Mouse (Mus musculus) liver, embryonic 11.5 days (tissue): Measurements from ENCODE around the gene Cfap74. TPM values are rescaled to one million over a fixed set of nuclear protein-coding genes. Genes with fewer than 3 reads are reported as not detected.

Experiments
- ATAC-seq: fragments of 200-750 bp; cut with Nextera tagmentation; replicated peaks from 2 replicates; pipeline ENCODE4 v1.8.0; 2017; ENCODE audit warnings: moderate number of reproducible peaks, mild to moderate bottlenecking, moderate TSS enrichment, moderate library complexity; ENCODE audit not compliant: low FRiP score
- DNase-seq: peaks from one replicate; pipeline ENCODE4 v3.0.0-alpha.2; 2017; ENCODE audit warnings: low spot score
- H3K27ac ChIP-seq: fragments of 300-500 bp; sonication (generic); 2 replicates; pipeline ENCODE4 v1.5.1; 2014; ENCODE audit warnings: mild to moderate bottlenecking, low read depth, low read length, control low read depth
- H3K27me3 ChIP-seq: fragments of 300-500 bp; sonication (generic); replicated peaks from 2 replicates; pipeline ENCODE4 v1.6.1; 2014; ENCODE audit warnings: low read length, mixed read lengths; ENCODE audit not compliant: control insufficient read depth, insufficient read depth
- H3K36me3 ChIP-seq: fragments of 300-500 bp; sonication (generic); 2 replicates; pipeline ENCODE4 v1.6.1; 2014; ENCODE audit warnings: mild to moderate bottlenecking, low read length, moderate library complexity, mixed read lengths; ENCODE audit not compliant: control insufficient read depth, insufficient read depth
- H3K4me1 ChIP-seq: fragments of 300-500 bp; sonication (generic); replicated peaks from 2 replicates; pipeline ENCODE4 v1.6.1; 2014; ENCODE audit warnings: low read length, mixed read lengths; ENCODE audit not compliant: control insufficient read depth, insufficient read depth
- H3K4me2 ChIP-seq: fragments of 300-500 bp; sonication (generic); 2 replicates; pipeline ENCODE4 v1.6.1; 2014; ENCODE audit warnings: mild to moderate bottlenecking, control low read depth, moderate library complexity
- H3K4me3 ChIP-seq: fragments of 300-500 bp; sonication (generic); 2 replicates; pipeline ENCODE4 v1.5.1; 2014; ENCODE audit warnings: low read depth, low read length, control low read depth
- H3K9ac ChIP-seq: fragments of 300-500 bp; sonication (generic); 2 replicates; pipeline ENCODE4 v1.6.1; 2014; ENCODE audit warnings: low read depth, low read length, control low read depth
- H3K9me3 ChIP-seq: fragments of 300-500 bp; sonication (generic); 2 replicates; pipeline ENCODE4 v1.6.1; 2016; ENCODE audit warnings: low read length, inconsistent platforms, mixed read lengths; ENCODE audit not compliant: control insufficient read depth
- WGBS: fragments of 180-500 bp; shearing (Covaris S2); extraction: QIAGEN DNeasy Blood & Tissue Kit; methylation state at CpG from one replicate; pipeline ENCODE4 v1.1.7; 2014; 5-methylcytosine and 5-hydroxymethylcytosine counted together
- polyA plus RNA-seq: library from polyadenylated mRNA; unstranded; fragments of >200 nt; fragmentation: Nextera tagmentation; extraction: Ambion mirVana; gene quantifications from 2 replicates; pipeline ENCODE4 v1.2.1, GENCODE M21; 2014

Gene Cfap74
- polyA plus RNA-seq, 1 experiment from 2014 or later, result 1.1 TPM

- peak overlapping the region; percentile 93 for H3K4me3 ChIP-seq
- peak overlapping the region; percentile 78 for H3K4me2 ChIP-seq
- DNase-seq, result peak; percentile 75
- H3K27me3 ChIP-seq, result no peaks in the 10 kb centered on the region
- peaks cover 59% of the 10 kb centered on the region for H3K4me1 ChIP-seq
- no peaks in the 10 kb centered on the region for H3K36me3 ChIP-seq
- H3K9ac ChIP-seq, result peak overlapping the region; percentile 95
- H3K27ac ChIP-seq, result peak overlapping the region; percentile 85
- no peaks in the 10 kb centered on the region for H3K9me3 ChIP-seq
- peak; percentile 36; the same call in 1 of the 2 replicates for ATAC-seq
- WGBS, result under 1% methylated on average over 53 of the region's 54 CpGs
These were observed 82.6 kb downstream of the Cfap74 start for GRCm38 (mm10) chr4:155491529-155492130.

GRCm38 (mm10) chr4:155492131-155492633 is 83.2 kb downstream of the Cfap74 start:
- no peaks in the 10 kb centered on the region for H3K27me3 ChIP-seq
- peak overlapping the region; percentile 85 for H3K27ac ChIP-seq
- H3K36me3 ChIP-seq, result no peaks in the 10 kb centered on the region
- no peaks in the 10 kb centered on the region for H3K9me3 ChIP-seq
- 0 out of 2 replicates have a peak, but pooled peaks have one; percentile 30 for ATAC-seq
- H3K4me1 ChIP-seq, result peaks cover 59% of the 10 kb centered on the region
- peak overlapping the region; percentile 95 for H3K9ac ChIP-seq
- H3K4me2 ChIP-seq, result peak overlapping the region; percentile 78
- WGBS, result under 1% methylated on average over 49 of the region's 51 CpGs
- DNase-seq, result no peak
- H3K4me3 ChIP-seq, result peak overlapping the region; percentile 93

- Histone ChIP-seq H3K4me2 (no peak overlapping the region), H3K9ac (no peak overlapping the region), H3K36me3 (no peaks in the 10 kb centered on the region), H3K9me3 (no peaks in the 10 kb centered on the region), H3K27me3 (no peaks in the 10 kb centered on the region), H3K4me1 (peaks cover 33% of the 10 kb centered on the region), H3K27ac (no peak overlapping the region), H3K4me3 (no peak overlapping the region)
- WGBS, result 59% methylated on average over 4 of the region's 4 CpGs
- DNase-seq, result no peak
- no peak for ATAC-seq
These were observed 85.9 kb downstream of the Cfap74 start for GRCm38 (mm10) chr4:155494891-155495290.

GRCm38 (mm10) chr4:155497963-155498362 is 89.0 kb downstream of the Cfap74 start:
- Histone ChIP-seq H3K4me1 (peaks cover 27% of the 10 kb centered on the region), H3K9ac (no peak overlapping the region), H3K27ac (no peak overlapping the region), H3K4me2 (no peak overlapping the region), H3K27me3 (no peaks in the 10 kb centered on the region), H3K36me3 (no peaks in the 10 kb centered on the region), H3K9me3 (no peaks in the 10 kb centered on the region), H3K4me3 (no peak overlapping the region)
- ATAC-seq, result no peak
- no peak for DNase-seq
- 68% methylated on average over 3 of the region's 3 CpGs for WGBS

- Histone ChIP-seq H3K9me3 (no peaks in the 10 kb centered on the region), H3K4me2 (no peak overlapping the region), H3K9ac (no peak overlapping the region), H3K4me1 (peaks cover 29% of the 10 kb centered on the region), H3K27me3 (no peaks in the 10 kb centered on the region), H3K4me3 (no peak overlapping the region), H3K27ac (no peak overlapping the region), H3K36me3 (no peaks in the 10 kb centered on the region)
- 67% methylated on average over 2 of the region's 2 CpGs for WGBS
- no peak for DNase-seq
- ATAC-seq, result no peak
These were observed 92.1 kb downstream of the Cfap74 start for GRCm38 (mm10) chr4:155501126-155501525.

- Histone ChIP-seq H3K4me1 (peaks cover 31% of the 10 kb centered on the region), H3K9me3 (no peaks in the 10 kb centered on the region), H3K9ac (no peak overlapping the region), H3K4me2 (peak overlapping the region; percentile 22), H3K4me3 (no peak overlapping the region), H3K27ac (no peak overlapping the region), H3K27me3 (no peaks in the 10 kb centered on the region), H3K36me3 (no peaks in the 10 kb centered on the region)
- WGBS, result 48% methylated on average over 8 of the region's 8 CpGs
- ATAC-seq, result no peak
- DNase-seq, result no peak
These were observed 96.1 kb downstream of the Cfap74 start for GRCm38 (mm10) chr4:155505067-155505466.

GRCm38 (mm10) chr4:155505671-155506295 is 96.8 kb downstream of the Cfap74 start:
- H3K27ac ChIP-seq, result no peak overlapping the region
- WGBS, result 80% methylated on average over 5 of the region's 5 CpGs
- ATAC-seq, result no peak

GRCm38 (mm10) chr4:155508614-155509013 is 99.6 kb downstream of the Cfap74 start:
- no peak for ATAC-seq
- Histone ChIP-seq H3K36me3 (no peaks in the 10 kb centered on the region), H3K4me1 (peaks cover 19% of the 10 kb centered on the region), H3K9ac (no peak overlapping the region), H3K4me3 (no peak overlapping the region), H3K27me3 (no peaks in the 10 kb centered on the region), H3K9me3 (no peaks in the 10 kb centered on the region), H3K4me2 (no peak overlapping the region), H3K27ac (no peak overlapping the region)
- no peak for DNase-seq
- WGBS, result 84% methylated on average over 4 of the region's 4 CpGs

More at GRCm38 (mm10) chr4:155505671-155506295, 96.8 kb downstream of the Cfap74 start:
- no peaks in the 10 kb centered on the region for H3K9me3 ChIP-seq
- H3K4me3 ChIP-seq, result no peak overlapping the region
- no peak overlapping the region for H3K4me2 ChIP-seq
- no peaks in the 10 kb centered on the region for H3K27me3 ChIP-seq
- no peak overlapping the region for H3K9ac ChIP-seq
- DNase-seq, result no peak
- peaks cover 31% of the 10 kb centered on the region for H3K4me1 ChIP-seq
- H3K36me3 ChIP-seq, result no peaks in the 10 kb centered on the region

GRCm38 (mm10) chr4:155510981-155511380 is 102.0 kb downstream of the Cfap74 start:
- ATAC-seq, result no peak
- no peaks in the 10 kb centered on the region for H3K9me3 ChIP-seq
- DNase-seq, result no peak
- H3K9ac ChIP-seq, result no peak overlapping the region
- H3K4me3 ChIP-seq, result no peak overlapping the region
- H3K4me2 ChIP-seq, result no peak overlapping the region
- H3K27ac ChIP-seq, result no peak overlapping the region
- no peaks in the 10 kb centered on the region for H3K27me3 ChIP-seq
- peaks cover 3% of the 10 kb centered on the region; the same call in 1 of the 2 replicates for H3K4me1 ChIP-seq
- no peaks in the 10 kb centered on the region for H3K36me3 ChIP-seq
- WGBS, result 93% methylated on average over 1 of the region's 1 CpGs
